Mouse (Mus musculus) heart, adult 2 months (tissue): ENCODE data around the gene Trim65. TPM values are rescaled to one million over a fixed set of nuclear protein-coding genes. Genes with fewer than 3 reads are reported as not detected.

Experiments
- DNase-seq, 2 experiments: peaks; one replicate each; pipeline ENCODE4 v3.0.0; 2021
- H3K27ac ChIP-seq: fragments of 200-600 bp; 2 replicates; pipeline ENCODE4 v1.8.1; 2022
- H3K27me3 ChIP-seq: fragments of 200-500 bp; 2 replicates; pipeline ENCODE4 v1.6.1; 2012; ENCODE audit warnings: mild to moderate bottlenecking, low read length, inconsistent platforms, mixed read lengths; ENCODE audit not compliant: control insufficient read depth, insufficient read depth
- H3K36me3 ChIP-seq: fragments of 200-500 bp; 2 replicates; pipeline ENCODE4 v1.6.1; 2012; ENCODE audit warnings: low read length, inconsistent platforms; ENCODE audit not compliant: control insufficient read depth, insufficient read depth
- H3K4me1 ChIP-seq: fragments of 200-500 bp; 2 replicates; pipeline ENCODE4 v1.6.1; 2011; ENCODE audit warnings: low read length; ENCODE audit not compliant: control insufficient read depth, insufficient read depth
- H3K4me3 ChIP-seq: fragments of 200-600 bp; 2 replicates; pipeline ENCODE4 v1.8.1; 2022
- H3K79me2 ChIP-seq: fragments of 200-500 bp; replicated peaks from 2 replicates; pipeline ENCODE4 v1.6.1; 2012; ENCODE audit warnings: mild to moderate bottlenecking, inconsistent platforms, low read length, moderate library complexity, mixed read lengths; ENCODE audit not compliant: control insufficient read depth, insufficient read depth
- H3K9ac ChIP-seq: fragments of 200-500 bp; 2 replicates; pipeline ENCODE4 v1.6.1; 2012; ENCODE audit warnings: low read depth, mild to moderate bottlenecking, control low read depth, inconsistent platforms, low read length, mixed read lengths
- CTCF ChIP-seq: fragments of 200-600 bp; IDR thresholded peaks from 2 replicates; pipeline ENCODE4 v1.8.1; 2022; ENCODE audit warnings: antibody characterized with exemption, mild to moderate bottlenecking, moderate library complexity
- EP300 ChIP-seq: fragments of 200-500 bp; IDR thresholded peaks from 2 replicates; pipeline ENCODE4 v1.6.1; 2011; ENCODE audit warnings: low read depth, low read length, control low read depth; ENCODE audit not compliant: insufficient read depth
- POLR2A ChIP-seq: fragments of 200-500 bp; IDR thresholded peaks from 2 replicates; pipeline ENCODE4 v1.6.1; 2011; ENCODE audit warnings: mild to moderate bottlenecking, low read depth, low read length, control low read depth; ENCODE audit not compliant: insufficient read depth
- WGBS: fragments of 180-500 bp; shearing (Covaris S2); methylation state at CpG from one replicate; pipeline ENCODE4 v1.1.7; 2018; 5-methylcytosine and 5-hydroxymethylcytosine counted together
- intact Hi-C: fragments of 180-260 bp; cut with DNase I; formaldehyde crosslinking; loops from one replicate; pipeline ENCODE4 v1.15.1; 2025
- polyA plus RNA-seq: library from polyadenylated mRNA; depleted of rRNA; stranded (reverse); fragments of >200 nt; gene quantifications from 2 replicates; pipeline ENCODE4 v1.2.3, GENCODE M21; 2012
- total RNA-seq, 2 experiments: library from RNA; stranded (reverse); gene quantifications; 2 replicates each; pipeline ENCODE4 v1.2.3; 2021

The Trim65 gene
- total and polyA plus RNA-seq, 3 experiments: 6.1 to 8.8 (median 8.6) TPM

DNA sequence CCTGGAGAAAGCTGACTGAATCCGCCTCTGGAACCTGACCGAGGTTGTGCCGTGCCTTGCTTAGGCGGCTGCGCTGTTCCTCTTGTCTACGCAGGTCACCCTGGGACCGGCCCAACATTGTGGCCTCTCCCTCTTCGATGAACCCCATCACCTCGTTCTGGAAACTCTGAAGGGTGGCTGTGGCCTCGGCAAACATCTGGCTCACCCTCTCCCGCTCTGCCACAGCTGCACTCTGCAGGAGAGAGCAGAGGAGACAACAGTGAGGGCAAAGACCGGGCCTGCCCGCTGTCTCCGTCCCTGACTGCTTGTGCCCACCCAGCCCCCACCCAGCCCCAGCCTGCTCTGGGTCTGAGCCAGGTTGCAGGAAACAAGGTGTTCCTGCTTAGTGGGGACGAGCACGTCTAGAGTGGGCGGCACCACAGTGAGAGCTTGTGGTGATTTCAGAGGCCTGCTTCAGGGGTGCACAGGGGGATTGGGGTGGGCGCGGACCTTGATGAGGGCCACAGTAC, 23.1 kb downstream of the Trim65 start:
- Histone ChIP-seq H3K27ac (peak overlapping the region; percentile 98), H3K4me3 (peak overlapping the region; percentile 65), H3K4me1 (peaks cover 25% of the 10 kb centered on the region), H3K27me3 (no peaks in the 10 kb centered on the region), H3K9ac (peak overlapping the region; percentile 96), H3K36me3 (peaks cover 10% of the 10 kb centered on the region), H3K79me2 (no peaks in the 10 kb centered on the region; the same call in 1 of the 2 replicates)
- no peak for TF ChIP-seq EP300
- peak in 1 of 2 experiments; percentile 62 for DNase-seq
- intact Hi-C loops: loop anchor here (1.0 kb wide), 1 partner anchor 22 kb away; no protein-coding TSS in a partner anchor
- WGBS: 43% methylated on average over 19 of the region's 19 CpGs

DNA sequence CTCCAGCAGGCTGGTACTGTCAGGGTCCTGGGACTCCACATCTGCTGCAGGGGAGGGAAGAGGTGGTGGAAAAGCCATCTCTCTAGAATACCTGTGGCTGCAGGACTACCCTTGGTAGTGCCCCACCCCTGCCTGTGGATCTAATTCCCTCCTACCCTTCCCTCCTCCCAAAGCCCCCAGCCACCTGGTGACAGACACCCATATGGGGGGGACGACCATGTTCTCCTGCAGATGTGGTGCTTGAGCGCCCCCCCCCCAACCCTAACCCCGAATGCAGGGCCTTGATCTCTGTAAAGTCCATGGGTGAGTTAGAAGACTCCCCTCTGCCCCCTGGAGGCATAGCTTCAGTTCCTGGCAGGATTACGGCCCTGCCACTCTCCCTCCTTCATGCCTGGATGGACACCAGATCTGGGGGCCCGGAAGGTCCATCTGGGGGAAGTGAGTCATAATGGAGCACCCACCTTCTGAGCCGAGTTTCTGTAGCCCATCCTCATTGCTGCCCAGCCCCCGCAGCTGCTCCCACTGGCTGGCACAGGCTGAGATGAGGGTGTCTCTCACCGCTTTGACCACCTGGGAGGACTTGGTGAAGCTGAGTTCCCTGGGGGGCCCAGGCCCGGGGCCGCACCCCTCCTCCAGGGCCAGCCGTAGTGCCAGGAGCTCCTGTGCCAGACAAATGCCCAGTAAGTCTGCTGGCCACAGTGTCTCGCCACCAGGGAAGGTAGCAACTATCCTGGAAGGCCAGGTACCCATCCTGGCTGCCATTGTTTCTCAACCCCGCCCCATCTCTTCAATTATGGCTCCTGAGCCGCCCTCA, 23.8 kb downstream of the Trim65 start:
- no peaks in the 10 kb centered on the region; the same call in 1 of the 2 replicates for H3K79me2 ChIP-seq
- H3K36me3 ChIP-seq: peaks cover 12% of the 10 kb centered on the region
- TF ChIP-seq CTCF (peak; percentile 49), EP300 (no peak), POLR2A (0 out of 2 replicates have a peak, but pooled peaks have one; percentile 30)
- intact Hi-C loops: no loop called here
- no peaks in the 10 kb centered on the region for H3K27me3 ChIP-seq
- peak overlapping the region; percentile 98 for H3K27ac ChIP-seq
- DNase-seq: peak in 1 of 2 experiments; percentile 51
- 42% methylated on average over 14 of the region's 14 CpGs for WGBS
- H3K4me1 ChIP-seq: peaks cover 29% of the 10 kb centered on the region
- peak overlapping the region; percentile 65 for H3K4me3 ChIP-seq
- H3K9ac ChIP-seq: peak overlapping the region; percentile 96

GRCm38 (mm10) chr11:116106154-116106962, 24.6 kb downstream of the Trim65 start:
- 68% methylated on average over 32 of the region's 32 CpGs for WGBS
- Histone ChIP-seq H3K27me3 (no peaks in the 10 kb centered on the region), H3K79me2 (no peaks in the 10 kb centered on the region; the same call in 1 of the 2 replicates), H3K4me3 (no peak overlapping the region), H3K4me1 (peaks cover 36% of the 10 kb centered on the region), H3K36me3 (peaks cover 13% of the 10 kb centered on the region), H3K9ac (peak overlapping the region; percentile 96), H3K27ac (peak overlapping the region; percentile 98)
- intact Hi-C loops: no loop called here
- no peak for TF ChIP-seq CTCF
- TF ChIP-seq POLR2A: no peak
- TF ChIP-seq EP300: no peak
- DNase-seq: peak in 1 of 2 experiments; percentile 34

DNA sequence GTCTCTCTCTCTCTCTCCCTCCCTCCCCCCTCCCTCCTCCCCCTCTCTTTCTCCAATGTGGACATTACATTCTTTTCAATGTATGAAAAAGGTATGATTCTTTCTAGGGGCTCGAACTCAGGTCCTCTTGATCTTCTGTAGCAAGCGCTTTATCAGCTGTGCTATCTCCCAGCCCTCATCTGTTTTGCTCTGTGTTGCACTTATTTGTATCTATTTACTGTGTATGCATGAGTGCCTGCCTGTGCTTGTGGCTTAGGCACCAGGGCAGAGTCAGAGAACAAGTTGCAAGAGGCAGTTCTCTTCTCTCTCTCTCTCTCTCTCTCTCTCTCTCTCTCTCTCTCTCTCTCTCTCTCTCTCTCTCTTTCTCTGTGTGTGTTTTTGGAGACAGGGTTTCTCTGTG, 25.9 kb downstream of the Trim65 start:
- Histone ChIP-seq H3K27ac (peak overlapping the region; percentile 41; the same call in 1 of the 2 replicates), H3K9ac (no peak overlapping the region), H3K27me3 (no peaks in the 10 kb centered on the region), H3K4me3 (no peak overlapping the region), H3K36me3 (peaks cover 19% of the 10 kb centered on the region), H3K4me1 (peaks cover 42% of the 10 kb centered on the region), H3K79me2 (no peaks in the 10 kb centered on the region; the same call in 1 of the 2 replicates)
- TF ChIP-seq CTCF: no peak
- TF ChIP-seq EP300: no peak
- TF ChIP-seq POLR2A: no peak
- intact Hi-C loops: no loop called here
- WGBS: 74% methylated on average over 2 of the region's 2 CpGs
- DNase-seq: no peak

DNA sequence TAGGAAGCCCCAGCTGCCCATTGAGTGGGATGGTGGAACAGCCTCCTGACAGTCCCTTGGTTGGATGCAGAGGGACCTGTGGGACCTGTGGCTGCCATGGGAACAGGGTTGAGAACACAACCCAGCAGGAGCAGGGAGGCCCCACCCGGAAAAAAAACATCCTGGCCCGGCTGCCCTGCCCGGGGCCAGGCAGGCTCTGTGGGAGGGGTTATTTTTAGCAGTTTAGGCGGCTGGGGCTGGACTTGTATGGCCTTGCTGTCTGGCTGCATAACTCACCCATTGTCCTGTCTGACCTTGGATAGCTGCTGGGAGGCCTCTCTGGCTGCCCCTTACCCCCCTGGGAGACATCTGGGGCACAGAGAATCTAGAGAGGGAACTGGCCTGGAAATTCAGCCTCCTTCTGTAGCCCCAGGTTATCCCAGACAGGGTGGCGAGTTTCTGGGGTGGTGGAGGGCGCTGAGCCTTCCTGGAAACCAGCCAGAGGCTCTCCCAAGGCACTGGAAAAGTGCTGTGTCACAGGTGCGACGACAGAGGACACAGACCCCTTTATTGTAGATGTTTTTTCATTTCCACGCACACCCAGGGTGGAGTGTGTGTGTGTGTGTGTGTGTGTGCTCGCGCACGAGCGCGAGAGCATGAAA, 26.8 kb downstream of the Trim65 start:
- Histone ChIP-seq H3K36me3 (peaks cover 27% of the 10 kb centered on the region), H3K27ac (peak overlapping the region; percentile 97), H3K4me3 (no peak overlapping the region; the same call in 1 of the 2 replicates), H3K4me1 (peaks cover 50% of the 10 kb centered on the region), H3K79me2 (no peaks in the 10 kb centered on the region), H3K9ac (peak overlapping the region; percentile 4), H3K27me3 (no peaks in the 10 kb centered on the region)
- TF ChIP-seq EP300: peak; percentile 81
- peak; percentile 43; the same call in 1 of the 2 replicates for TF ChIP-seq POLR2A
- no peak for TF ChIP-seq CTCF
- peak; percentile 80 to 90 for DNase-seq
- WGBS: 19% methylated on average over 14 of the region's 14 CpGs
- intact Hi-C loops: no loop called here
